Mouse (Mus musculus): ENCODE data around the gene Gm5426.
"Not testable (repeated sequence)": the region's sequence is repeated elsewhere in the genome, so short reads cannot be mapped to it uniquely, and the experiment has no call there.

The Gm5426 gene

DNA sequence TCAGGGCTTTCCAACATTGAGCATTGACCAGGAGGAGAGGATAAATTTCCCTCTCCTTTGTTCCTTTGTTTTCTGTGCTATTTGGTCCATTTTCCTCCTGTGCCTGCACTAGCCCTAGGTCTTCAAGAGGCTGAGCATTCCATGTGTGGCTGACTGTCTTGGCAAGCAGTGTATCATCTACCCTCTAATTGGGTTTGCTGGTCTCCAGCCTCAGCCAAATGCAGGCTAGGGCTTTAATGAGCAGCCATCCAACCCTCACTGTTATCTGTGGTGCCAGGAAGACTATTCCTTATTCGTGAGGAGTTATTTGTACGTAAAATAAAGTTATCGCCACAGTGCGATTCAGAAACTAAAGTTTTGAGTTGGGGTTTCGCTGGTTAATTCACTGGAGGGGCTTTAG, 2.2 kb downstream of the Gm5426 start:
- DNase-seq (ENCODE audit: low spot score in 2 of 2): no peak

DNA sequence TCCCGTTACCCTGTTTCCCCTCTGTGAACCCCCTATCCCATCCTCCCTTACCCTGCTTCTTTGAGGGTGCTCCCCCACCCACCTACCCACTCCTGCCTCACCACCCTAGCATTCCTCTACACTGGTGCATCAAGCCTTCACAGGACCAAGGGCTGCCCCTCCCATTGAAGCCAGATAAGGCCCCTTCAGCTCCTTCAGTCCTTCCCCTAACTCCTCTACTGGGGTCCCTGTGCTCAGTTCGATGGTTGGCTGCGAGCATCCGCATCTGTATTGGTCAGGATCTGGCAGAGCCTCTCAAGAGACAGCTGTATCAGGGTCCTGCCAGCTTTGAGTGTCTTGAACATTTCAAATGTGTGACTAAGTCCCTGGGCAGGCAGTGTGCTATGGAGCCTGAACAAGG, 2.9 kb downstream of the Gm5426 start:
- not testable (repeated sequence) for DNase-seq (ENCODE audit: low spot score in 2 of 2)

DNA sequence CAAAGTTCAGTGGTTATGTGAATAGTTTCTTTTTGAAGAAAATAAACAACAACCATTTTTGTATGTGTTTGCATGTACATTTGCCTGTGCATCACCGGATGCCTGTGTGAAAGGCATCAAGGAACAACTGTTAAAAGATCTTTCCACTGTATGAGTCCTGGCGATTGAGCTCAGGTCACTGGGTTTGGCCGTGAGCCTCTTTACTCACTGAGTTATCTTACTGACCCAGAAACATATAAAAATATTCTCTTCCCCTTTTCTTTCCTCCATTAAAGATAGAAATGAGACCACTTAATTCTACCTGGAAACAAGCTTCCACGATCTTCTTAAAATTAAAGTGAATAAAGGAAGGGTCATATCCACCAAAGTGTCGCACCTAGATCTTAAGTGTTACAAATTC, 10.2 kb downstream of the Gm5426 start:
- no peak for DNase-seq (ENCODE audit: low spot score in 2 of 2)

DNA sequence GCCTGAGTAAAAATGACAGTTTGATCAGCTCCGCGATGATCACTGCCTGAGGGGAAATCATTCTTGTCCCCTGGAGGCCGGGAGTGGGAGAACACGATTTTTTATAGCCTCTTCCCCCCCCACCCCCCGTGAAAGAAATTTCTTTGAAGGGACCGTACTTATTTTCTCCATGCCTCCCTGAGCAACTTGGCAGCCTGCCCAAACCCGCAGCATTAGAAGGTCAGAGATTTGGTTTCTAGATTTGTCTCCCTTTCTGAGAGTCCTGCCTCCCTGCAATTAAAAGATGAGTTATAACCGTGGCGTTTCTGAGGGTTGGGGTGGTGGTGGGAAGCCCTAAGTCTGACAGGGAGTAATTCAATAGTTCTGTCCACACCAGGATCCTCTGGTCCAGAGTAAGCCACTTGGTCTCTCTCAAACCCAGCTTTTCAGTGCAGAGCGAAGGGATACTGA, 11.9 kb downstream of the Gm5426 start:
- DNase-seq (ENCODE audit: low spot score in 2 of 2): no peak

DNA sequence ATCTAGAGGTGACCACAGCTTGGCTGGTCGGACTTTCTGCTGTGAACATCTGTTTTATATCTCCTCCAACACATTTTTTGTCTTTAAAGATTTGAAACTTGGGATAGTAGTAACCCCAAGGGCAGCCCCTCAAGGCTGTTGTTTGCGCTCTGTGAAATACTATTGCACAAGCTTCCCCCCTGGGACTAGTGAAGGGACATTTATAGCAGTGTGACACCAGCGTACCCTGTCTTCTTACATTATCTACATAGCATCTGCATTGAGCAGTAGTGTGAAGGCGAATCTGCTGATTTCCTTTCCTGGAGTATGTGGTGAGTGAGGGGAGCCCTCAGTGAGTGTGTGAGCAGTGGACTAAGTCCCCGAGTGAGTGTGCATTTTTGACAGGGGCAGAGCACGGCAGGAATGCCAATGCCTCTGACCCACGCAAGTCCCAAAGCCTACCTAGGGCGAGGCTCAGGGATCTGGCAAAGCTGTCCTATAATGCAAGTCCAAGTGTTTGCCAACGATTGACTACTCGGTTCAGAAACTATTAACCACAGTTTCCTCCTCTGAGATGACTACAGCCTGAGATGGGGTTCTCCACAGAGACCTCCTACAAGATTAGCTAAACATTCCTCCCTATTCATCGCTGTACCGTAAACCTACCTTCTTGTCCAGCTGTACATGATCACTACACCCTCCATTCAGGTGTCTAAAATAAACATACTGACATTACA, 14.2 kb downstream of the Gm5426 start:
- DNase-seq (ENCODE audit: low spot score in 2 of 2): no peak

DNA sequence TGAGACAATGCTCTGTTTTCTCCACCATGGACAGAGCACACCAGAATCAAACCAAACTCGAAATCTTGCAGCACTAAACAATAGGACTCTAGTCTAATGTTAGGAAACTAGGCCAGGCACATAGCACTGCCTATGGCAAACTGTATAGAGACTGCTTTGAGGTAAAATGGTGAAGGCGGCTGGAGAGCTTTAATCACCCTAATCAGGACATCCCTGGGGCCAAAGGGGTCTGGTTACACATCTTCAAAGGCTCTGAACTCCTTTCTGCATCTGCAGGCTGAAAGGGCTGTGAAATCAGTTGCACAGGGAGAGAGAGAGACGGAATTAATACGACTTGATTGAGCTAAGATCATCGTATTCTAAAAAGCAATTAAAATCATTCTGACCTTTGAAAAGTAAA, 16.9 kb downstream of the Gm5426 start:
- DNase-seq (ENCODE audit: low spot score in 2 of 2): no peak

DNA sequence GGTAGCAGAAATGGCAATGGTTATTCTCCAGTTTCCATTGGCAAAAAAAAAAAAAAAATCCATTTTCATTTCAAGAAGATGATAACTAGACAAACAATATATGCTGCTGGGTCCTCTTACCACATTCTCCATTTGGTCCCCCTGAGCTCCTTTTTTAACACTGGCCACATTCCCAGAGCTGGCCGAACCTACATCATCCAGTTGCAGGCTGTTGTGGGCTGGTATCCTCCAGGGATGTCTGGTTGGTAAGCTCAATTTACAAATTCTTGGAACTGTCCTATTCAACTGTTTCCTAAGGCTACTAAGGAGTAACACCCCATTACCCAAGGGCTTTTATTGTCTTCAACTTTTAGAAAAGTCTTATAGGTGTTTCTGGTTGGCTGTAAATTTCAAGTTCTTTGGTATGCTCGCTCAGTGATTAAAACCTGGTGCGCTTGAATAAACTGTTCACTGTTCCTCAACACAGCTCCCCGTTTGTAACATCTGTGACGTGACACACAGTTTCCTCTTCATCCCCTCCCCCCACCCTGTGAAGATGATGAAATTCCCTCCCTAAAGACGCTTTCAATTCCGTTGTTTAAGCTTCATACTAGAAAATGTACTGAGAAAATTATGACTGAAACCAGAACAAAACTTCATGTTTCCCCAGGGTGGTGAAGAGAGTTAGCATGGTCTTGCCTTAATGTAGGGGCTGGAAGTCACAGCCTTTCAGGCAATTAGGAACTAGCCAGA, 26.7 kb downstream of the Gm5426 start:
- no peak for DNase-seq (ENCODE audit: low spot score in 2 of 2)

DNA sequence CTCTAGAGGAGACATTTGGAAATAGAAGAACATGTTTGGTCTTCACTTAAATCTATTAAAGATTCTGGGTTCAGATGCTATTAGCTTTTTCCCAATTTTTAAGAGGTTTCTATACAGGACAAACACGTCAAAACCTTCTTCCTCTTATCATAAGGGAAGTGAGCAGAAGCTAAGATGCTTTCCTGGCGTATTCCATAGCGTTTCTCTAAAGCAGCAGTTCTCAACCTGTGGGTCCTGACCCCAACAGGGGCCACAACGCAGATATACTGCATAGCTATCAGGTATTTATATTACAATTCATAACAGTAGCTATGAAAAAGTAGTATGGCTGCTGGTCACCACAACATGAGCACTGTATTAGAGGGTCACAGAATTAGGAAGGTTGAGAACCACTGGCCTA, 27.4 kb downstream of the Gm5426 start:
- no peak for DNase-seq (ENCODE audit: low spot score in 2 of 2)

DNA sequence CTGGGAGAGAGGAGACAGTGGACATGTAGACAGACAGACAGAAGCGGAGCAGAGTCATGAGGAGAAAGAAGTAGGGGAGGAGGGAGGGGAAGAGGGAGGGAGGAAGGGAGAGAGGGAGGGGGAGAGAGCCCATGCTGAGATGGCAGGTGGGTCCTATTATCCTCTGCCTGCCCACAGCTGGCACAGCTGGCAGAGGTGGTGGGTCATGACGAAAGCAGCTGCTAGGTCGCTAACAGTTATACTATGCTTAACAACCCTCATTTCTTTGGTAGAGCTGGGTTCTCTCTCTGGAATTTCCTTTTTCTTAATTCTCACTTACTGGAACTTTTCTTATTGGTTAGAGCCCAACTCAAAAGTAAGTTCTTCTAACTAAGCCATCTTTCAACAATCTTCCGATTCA, 28.9 kb downstream of the Gm5426 start:
- no peak for DNase-seq (ENCODE audit: low spot score in 2 of 2)

DNA sequence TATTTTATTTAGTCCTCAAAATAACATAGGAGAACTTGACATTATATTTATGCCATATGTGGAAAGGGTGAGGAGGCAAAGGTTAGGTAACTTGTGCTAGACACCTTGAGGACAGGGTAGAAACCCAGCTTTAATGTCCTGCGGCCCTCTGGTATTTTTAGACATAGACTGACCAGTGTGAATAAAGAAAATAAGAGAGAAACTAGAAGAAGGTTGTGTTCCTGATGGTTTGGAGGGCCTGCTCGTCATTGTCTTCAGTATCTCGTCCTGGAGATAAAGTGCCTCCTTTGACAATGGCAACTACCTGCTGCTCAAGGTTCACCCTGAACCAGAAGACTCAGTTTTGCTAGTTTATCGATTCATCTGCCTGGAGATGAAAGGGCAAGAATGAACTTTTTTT, 32.6 kb downstream of the Gm5426 start:
- DNase-seq (ENCODE audit: low spot score in 2 of 2): no peak

DNA sequence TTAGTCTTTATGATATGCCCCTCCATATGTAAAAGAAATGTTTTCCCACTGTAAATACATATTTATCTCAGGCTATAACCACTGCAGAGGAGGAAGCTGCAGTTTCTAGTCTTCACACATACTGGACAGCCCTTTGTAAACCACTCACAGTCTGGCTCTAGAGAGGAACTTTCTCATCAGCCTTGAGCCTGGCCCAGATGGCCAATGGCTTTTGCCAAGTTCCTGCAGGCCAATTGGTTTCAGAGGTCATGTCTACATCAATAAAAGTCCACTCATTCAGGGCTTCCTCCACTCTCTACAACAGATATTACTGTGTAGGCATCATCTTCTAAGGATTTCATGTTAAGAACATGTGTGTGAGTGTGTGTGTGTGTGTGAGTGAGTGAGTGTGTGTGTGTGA, 35.1 kb downstream of the Gm5426 start:
- DNase-seq (ENCODE audit: low spot score in 2 of 2): no peak

DNA sequence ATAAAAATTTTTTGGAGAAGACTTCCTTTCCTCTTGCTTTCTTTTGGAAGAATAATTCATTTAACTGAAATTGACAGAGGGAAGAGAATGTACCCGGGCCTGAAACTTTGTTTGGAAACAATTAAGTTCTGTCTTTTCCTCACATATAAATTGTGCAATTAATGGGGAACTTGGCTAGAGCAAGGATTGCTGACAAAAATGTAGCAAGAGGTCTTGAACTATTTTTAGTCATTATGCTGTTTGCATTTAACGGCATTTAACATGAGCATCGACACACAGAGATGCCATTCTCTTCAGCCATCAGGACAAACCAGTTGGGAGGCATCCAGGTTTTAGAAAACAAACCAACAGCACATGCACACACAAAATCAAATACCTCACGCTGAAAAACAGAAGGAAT, 36.6 kb downstream of the Gm5426 start:
- no peak for DNase-seq (ENCODE audit: low spot score in 2 of 2)

DNA sequence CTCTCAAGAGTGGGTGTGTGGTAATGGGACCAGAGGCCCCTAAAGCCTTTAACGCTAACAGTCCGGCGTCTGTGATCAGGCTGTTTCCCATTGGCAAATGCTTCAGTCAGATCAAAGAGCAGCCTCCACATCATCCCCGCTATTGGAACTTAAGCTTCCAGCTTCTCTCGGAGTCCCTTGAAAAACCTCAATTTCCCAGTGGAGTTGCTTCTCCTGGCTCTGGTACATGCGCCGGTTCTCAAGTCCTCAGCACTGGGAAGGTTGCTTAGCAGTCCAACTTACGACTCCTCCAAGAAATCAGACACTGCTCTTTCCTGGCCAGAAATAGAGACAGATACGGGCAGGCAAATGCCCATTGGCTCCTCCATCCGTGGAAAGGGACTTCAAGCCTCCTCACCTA, 37.4 kb downstream of the Gm5426 start:
- DNase-seq (ENCODE audit: low spot score in 2 of 2): no peak

DNA sequence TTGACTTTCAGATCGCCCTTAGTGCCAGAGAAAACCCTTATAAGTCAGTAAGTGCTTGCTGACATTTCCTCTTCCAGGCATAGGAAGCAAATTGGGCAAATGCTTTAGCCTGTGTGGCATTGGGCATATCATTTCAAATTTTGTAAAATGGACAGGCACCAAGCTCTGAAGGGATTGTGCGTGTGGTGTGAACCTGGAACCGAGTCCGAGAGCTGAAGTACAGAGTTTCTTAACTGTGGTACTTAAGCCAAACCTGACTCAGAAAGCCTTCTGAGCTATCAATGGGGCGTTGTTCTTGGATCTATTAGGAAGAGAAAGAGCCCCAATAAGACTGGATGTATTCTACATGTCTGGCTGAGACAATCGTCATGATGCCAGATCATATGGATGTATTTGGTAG, 40.5 kb downstream of the Gm5426 start:
- no peak for DNase-seq (ENCODE audit: low spot score in 2 of 2)

DNA sequence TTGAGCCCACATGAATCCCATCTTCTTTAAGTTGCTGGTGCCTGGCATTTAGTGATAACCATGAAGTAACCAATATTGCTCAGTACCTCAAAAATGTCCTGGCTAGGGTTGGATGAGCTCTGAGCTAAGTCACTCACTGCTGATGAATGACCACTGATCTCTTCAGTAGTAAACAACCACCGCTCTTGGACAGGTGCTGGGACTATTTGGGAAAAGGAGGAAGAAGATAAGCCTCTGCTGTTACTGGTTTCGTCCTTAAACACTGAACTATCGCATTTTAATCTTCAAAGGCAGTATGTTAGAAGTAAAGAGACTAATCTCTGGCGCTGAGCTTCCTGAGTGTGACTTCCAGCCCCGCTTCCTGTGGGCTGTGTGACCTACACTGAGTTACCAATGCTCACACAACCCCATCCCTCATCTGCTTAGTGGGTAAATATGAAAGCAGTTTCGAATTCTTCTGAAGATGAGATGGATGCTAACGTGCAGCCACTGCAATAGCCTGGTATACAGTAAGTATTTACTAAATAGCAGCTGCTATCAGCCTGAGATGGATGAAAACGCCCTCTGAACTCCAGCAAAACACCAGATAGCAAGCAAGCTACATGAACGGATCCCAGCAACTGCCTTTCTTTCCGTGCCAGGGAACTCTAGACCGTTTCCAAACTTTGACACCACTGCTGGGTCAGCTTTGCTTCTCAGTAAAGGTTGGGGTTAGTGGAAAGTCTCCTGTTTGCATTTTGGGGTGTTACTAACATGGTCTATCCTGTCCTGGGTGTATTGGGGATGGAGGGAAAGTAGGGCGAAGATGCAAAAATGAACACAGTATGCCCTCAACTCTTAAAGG, 44.4 kb downstream of the Gm5426 start:
- DNase-seq (ENCODE audit: low spot score in 2 of 2): no peak

DNA sequence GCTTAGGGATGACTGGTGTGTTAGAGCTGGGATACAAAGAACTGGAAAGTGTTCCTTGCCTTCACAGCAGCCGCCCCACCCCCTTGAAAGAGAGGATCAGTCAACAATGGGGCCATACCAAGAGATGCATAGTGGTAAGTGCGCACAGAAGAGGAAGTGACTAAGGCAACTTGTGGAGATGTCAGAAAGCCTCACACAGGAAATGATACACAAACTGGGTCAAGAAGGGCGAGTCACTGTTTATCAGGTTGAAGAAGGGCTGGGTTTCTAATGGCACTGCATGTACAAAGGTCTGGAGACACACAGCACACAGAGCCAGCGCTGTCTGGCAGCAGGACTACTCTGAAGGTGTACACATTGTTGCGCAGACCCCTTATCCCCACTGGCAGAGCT, 45.0 kb downstream of the Gm5426 start:
- DNase-seq (ENCODE audit: low spot score in 2 of 2): no peak

DNA sequence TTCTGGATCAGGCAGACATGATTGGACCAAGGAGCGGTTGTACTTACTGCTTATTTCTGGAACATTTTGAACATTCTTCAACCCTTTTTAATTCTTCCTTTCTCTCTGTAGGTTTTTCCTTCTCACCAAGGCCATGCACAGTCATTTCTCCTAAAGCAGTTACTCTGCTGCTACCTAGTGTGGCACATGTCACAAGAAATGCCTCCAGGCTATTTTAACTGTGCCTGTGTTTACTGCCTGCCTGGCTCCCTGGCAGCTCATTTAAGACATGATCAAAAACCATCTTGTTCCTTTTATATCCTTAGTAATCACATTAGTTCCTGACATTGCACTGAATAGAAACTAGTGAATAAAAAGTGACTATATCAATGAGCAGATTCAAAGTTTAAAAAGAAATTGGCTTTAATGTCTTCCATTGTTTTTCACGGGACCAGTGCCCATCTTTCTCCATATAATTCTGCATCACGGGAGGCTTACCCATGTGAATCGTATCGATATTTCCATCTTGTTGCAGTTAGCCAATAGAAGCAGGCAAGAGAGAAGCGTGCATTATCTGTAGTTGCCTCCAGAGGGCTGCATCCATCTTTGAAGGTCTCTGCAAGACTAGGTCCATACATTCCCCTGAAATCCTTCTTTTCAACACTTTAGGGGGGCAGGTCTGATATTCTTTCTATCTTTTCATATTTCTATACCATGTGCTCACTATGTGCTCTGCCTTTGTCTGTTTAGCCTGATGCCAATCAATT, 45.7 kb downstream of the Gm5426 start:
- DNase-seq (ENCODE audit: low spot score in 2 of 2): no peak

DNA sequence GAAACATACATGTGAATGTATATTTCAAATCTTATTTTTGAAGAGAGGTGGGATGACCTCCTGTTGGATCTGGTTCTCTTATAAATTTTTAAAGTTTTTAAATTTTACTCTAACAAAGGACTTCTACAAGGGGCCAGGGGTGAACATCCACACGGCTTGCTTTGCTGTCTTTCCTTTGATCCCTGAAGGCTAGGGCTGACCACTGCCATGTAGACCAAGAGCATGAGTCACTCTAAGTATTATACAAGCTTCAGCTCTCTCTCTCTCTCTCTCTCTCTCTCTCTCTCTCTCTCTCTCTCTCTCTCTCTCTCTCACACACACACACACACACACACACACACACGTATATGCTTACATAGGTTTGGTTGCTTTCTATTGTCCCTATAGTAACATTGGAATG, 48.6 kb downstream of the Gm5426 start:
- DNase-seq (ENCODE audit: low spot score in 2 of 2): no peak

DNA sequence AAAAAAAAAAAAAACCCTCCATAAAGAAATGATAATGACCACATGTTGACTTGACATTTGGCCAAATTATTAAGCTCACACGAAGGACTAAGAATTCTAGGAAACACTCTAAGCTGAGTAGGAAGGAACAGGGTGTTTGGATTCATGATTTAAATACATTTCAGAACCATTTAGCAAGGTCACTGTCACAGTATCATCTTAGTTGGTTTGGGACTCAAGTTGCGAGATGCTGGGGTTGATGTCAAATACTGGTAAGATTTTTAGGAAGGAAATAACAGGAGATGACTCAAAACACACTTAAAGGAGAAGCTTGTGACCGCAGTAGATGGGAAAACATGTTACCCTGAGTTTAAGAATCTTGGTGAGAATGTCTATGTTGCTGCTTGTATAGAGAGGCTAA, 49.2 kb downstream of the Gm5426 start:
- DNase-seq (ENCODE audit: low spot score in 2 of 2): no peak
